Mouse (Mus musculus) CH12.LX (cell line): ENCODE measurements around the gene Pygl.

Experiments used
- CHD1 ChIP-seq: IDR thresholded peaks from 2 replicates; pipeline ENCODE4 v1.6.1; 2012; ENCODE audit warnings: low read depth, low read length, improper control_type of control experiment, inconsistent platforms
- CTCF ChIP-seq, 2 experiments: IDR thresholded peaks in 1 of 2; conservative IDR thresholded peaks in 1 of 2; 2 replicates each; pipeline ENCODE4 v1.5.1; 2011 to 2012; ENCODE audit warnings: low read depth in 2 of 2, low read length in 2 of 2, improper control_type of control experiment in 1 of 2, inconsistent platforms in 1 of 2, mild to moderate bottlenecking in 1 of 2, moderate library complexity in 1 of 2
- EP300 ChIP-seq: IDR thresholded peaks from 2 replicates; pipeline ENCODE4 v1.6.1; 2011; ENCODE audit warnings: low read length, improper control_type of control experiment
- ETS1 ChIP-seq: conservative IDR thresholded peaks from 2 replicates; pipeline ENCODE4 v1.6.1; 2012; ENCODE audit warnings: low read depth, mild to moderate bottlenecking, inconsistent platforms, low read length, improper control_type of control experiment, moderate library complexity
- MAX ChIP-seq: IDR thresholded peaks from 2 replicates; pipeline ENCODE4 v1.6.1; 2011; ENCODE audit warnings: low read length, improper control_type of control experiment
- POLR2A ChIP-seq: IDR thresholded peaks from 2 replicates; pipeline ENCODE4 v1.6.1; 2011; ENCODE audit warnings: low read depth, mild to moderate bottlenecking, improper control_type of control experiment, low read length
- SMC3 ChIP-seq: IDR thresholded peaks from 2 replicates; pipeline ENCODE4 v1.6.1; 2011; ENCODE audit warnings: low read depth, low read length, improper control_type of control experiment
- USF1 ChIP-seq: IDR thresholded peaks from 2 replicates; pipeline ENCODE4 v1.6.1; 2014; ENCODE audit warnings: low read depth, mild to moderate bottlenecking, inconsistent platforms, low read length, improper control_type of control experiment

DNA sequence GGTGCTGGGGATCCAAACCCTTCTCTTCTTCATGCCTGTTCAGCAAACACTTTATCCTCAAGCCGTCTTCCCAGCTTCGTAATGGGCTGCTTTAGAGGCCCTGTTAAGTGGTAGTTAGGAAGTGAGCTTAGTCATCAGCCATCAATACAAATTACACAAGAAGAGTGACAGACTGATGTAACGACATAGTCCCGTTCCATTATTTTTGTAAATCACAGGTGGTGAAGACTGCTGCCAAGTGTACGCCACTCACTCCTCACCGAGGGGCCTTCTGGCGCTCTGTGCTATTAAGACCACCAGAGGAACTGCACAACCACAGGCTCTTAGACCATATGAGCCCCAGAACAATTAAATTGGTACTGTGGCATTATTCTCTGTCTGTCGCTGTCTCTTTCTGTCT, 7.3 kb upstream of the Pygl start:
- TF ChIP-seq USF1 (no peak), CTCF (conservative IDR thresholded peaks at IDR 0.05 in 1 of 2, IDR thresholded peaks at IDR 0.05 in 1 of 2; ENCODE audit: low read depth in 2 of 2, low read length in 2 of 2) (no peak), CHD1 (no peak), SMC3 (no peak), EP300 (no peak), MAX (no peak), POLR2A (no peak), ETS1 (no peak)
